ENCODE assay signal across 21 mouse cellular contexts in genomic region chr6:51698244-51698643, GRCm38 (mm10).
"Had no signal": no experiment of that assay in that cellular context is flagged by ENCODE, and none has a peak within 500 bp of the region (broad histone marks: within the 10 kb centered on the region; RNA-seq: fewer than 3 reads in every experiment).

No protein-coding gene starts in this region.

- H3K36me3 ChIP-seq: kidney, embryonic 15.5 days; liver, embryonic 13.5 days; midbrain, embryonic 12.5 days; midbrain, embryonic 15.5 days; neural tube, embryonic 12.5 days; neural tube, embryonic 15.5 days had no signal

- DNase-seq: kidney, postnatal 10 days; layer of hippocampus, postnatal 36 days; liver, embryonic 13.5 days; lung, embryonic 14.5 days; right cerebral cortex, adult 18-20 months; right cerebral cortex, postnatal 14 days; right cerebral cortex, postnatal 4 days; thymus, adult 2 months; thymus, postnatal 14 days; thymus, postnatal 4 days had no signal

- H3K27ac ChIP-seq: kidney, embryonic 15.5 days; left cerebral cortex, adult 2 months; liver, embryonic 13.5 days; macrophage; midbrain, embryonic 12.5 days; midbrain, embryonic 15.5 days; neural tube, embryonic 12.5 days; neural tube, embryonic 15.5 days; stomach, postnatal 0 days had no signal

- H3K4me2 ChIP-seq: kidney, embryonic 15.5 days; liver, embryonic 13.5 days; lung, embryonic 14.5 days; midbrain, embryonic 12.5 days; midbrain, embryonic 15.5 days; neural tube, embryonic 12.5 days; neural tube, embryonic 15.5 days had no signal

- H3K4me3 ChIP-seq: kidney, embryonic 15.5 days; left cerebral cortex, adult 2 months; liver, embryonic 13.5 days; midbrain, embryonic 12.5 days; midbrain, embryonic 15.5 days; neural tube, embryonic 12.5 days; neural tube, embryonic 15.5 days had no signal

- H3K27me3 ChIP-seq: kidney, embryonic 15.5 days; liver, embryonic 13.5 days; midbrain, embryonic 12.5 days; midbrain, embryonic 15.5 days; neural tube, embryonic 12.5 days; neural tube, embryonic 15.5 days had no signal

- H3K9me3 ChIP-seq: kidney, embryonic 15.5 days; liver, embryonic 13.5 days; midbrain, embryonic 12.5 days; midbrain, embryonic 15.5 days; neural tube, embryonic 12.5 days; neural tube, embryonic 15.5 days had no signal

- H3K9ac ChIP-seq: kidney, embryonic 15.5 days; liver, embryonic 13.5 days; lung, embryonic 14.5 days; midbrain, embryonic 12.5 days; midbrain, embryonic 15.5 days; neural tube, embryonic 12.5 days; neural tube, embryonic 15.5 days had no signal

- H3K4me1 ChIP-seq: kidney, embryonic 15.5 days; liver, embryonic 13.5 days; midbrain, embryonic 12.5 days had no signal

- ATAC-seq: inflammation-experienced regulatory T-cells, adult 6 months; intestine, embryonic 16.5 days; lung, postnatal 0 days; midbrain, embryonic 15.5 days had no signal
